Mouse (Mus musculus) embryonic facial prominence, embryonic 14.5 days (tissue): ENCODE results near the gene Zfp652. TPM values are rescaled to one million over a fixed set of nuclear protein-coding genes. Genes with fewer than 3 reads are reported as not detected.
"Not testable (repeated sequence)": the region's sequence is repeated elsewhere in the genome, so short reads cannot be mapped to it uniquely, and the experiment has no call there.

Experiments
- ATAC-seq: fragments of 200-750 bp; cut with Nextera tagmentation; 2 replicates; pipeline ENCODE4 v1.8.0; 2017; ENCODE audit warnings: low read depth, moderate number of reproducible peaks, moderate TSS enrichment
- DNase-seq: peaks from one replicate; pipeline ENCODE4 v3.0.0-alpha.2; 2015; ENCODE audit warnings: low spot score
- H3K27ac ChIP-seq: fragments of 300-500 bp; sonication (generic); replicated peaks from 2 replicates; pipeline ENCODE4 v1.5.1; 2014; ENCODE audit warnings: low read depth, mild to moderate bottlenecking, low read length, moderate library complexity
- H3K27me3 ChIP-seq: fragments of 300-500 bp; sonication (generic); replicated peaks from 2 replicates; pipeline ENCODE4 v1.6.1; 2014; ENCODE audit warnings: low read length; ENCODE audit not compliant: control insufficient read depth, insufficient read depth
- H3K36me3 ChIP-seq: fragments of 300-500 bp; sonication (generic); 2 replicates; pipeline ENCODE4 v1.6.1; 2014; ENCODE audit warnings: low read length, mixed read lengths; ENCODE audit not compliant: control insufficient read depth, insufficient read depth
- H3K4me1 ChIP-seq: fragments of 300-500 bp; sonication (generic); 2 replicates; pipeline ENCODE4 v1.6.1; 2014; ENCODE audit warnings: antibody characterized with exemption, low read length; ENCODE audit not compliant: control insufficient read depth, insufficient read depth
- H3K4me2 ChIP-seq: fragments of 300-500 bp; sonication (generic); 2 replicates; pipeline ENCODE4 v1.6.1; 2014; ENCODE audit warnings: low read depth, mild to moderate bottlenecking, low read length, moderate library complexity, mixed read lengths
- H3K4me3 ChIP-seq: fragments of 300-500 bp; sonication (generic); 2 replicates; pipeline ENCODE4 v1.5.1; 2014; ENCODE audit warnings: low read depth, mild to moderate bottlenecking, low read length
- H3K9ac ChIP-seq: fragments of 300-500 bp; sonication (generic); 2 replicates; pipeline ENCODE4 v1.6.1; 2014; ENCODE audit warnings: low read depth, mild to moderate bottlenecking, low read length, moderate library complexity, mixed read lengths
- H3K9me3 ChIP-seq: fragments of 300-500 bp; sonication (generic); 2 replicates; pipeline ENCODE4 v1.6.1; 2016; ENCODE audit warnings: low read length; ENCODE audit not compliant: control insufficient read depth
- WGBS: fragments of 180-500 bp; shearing (Covaris S2); extraction: QIAGEN DNeasy Blood & Tissue Kit; methylation state at CpG from one replicate; pipeline ENCODE4 v1.1.7; 2014; 5-methylcytosine and 5-hydroxymethylcytosine counted together
- polyA plus RNA-seq: library from polyadenylated mRNA; unstranded; fragments of >200 nt; fragmentation: Nextera tagmentation; extraction: Ambion mirVana; gene quantifications from 2 replicates; pipeline ENCODE4 v1.2.1, GENCODE M21; 2014

Zfp652 gene
- polyA plus RNA-seq, 1 experiment from 2014 or later = 11.5 TPM

GRCm38 (mm10) chr11:95879861-95880260, 167.4 kb downstream of the Zfp652 start:
- H3K9me3 ChIP-seq, H3K27ac ChIP-seq, H3K9ac ChIP-seq, ATAC-seq, H3K4me2 ChIP-seq, H3K4me1 ChIP-seq, DNase-seq, H3K4me3 ChIP-seq, H3K36me3 ChIP-seq, H3K27me3 ChIP-seq: not testable (repeated sequence)
- WGBS = 74% methylated on average over 2 of the region's 2 CpGs

Other genes starting within 250 kb of the Zfp652 start
- gene Nxph3, start 198.1 kb upstream of the Zfp652 start, polyA plus RNA-seq = 0.72 and 1.1 TPM in 2 replicates
- 47.5 and 58.7 TPM in 2 replicates for gene Ngfr, start 124.9 kb upstream of the Zfp652 start, polyA plus RNA-seq
- gene Phb, start 45.7 kb upstream of the Zfp652 start, polyA plus RNA-seq = 238 and 240 TPM in 2 replicates
- 1.1 TPM in 2 replicates for gene B130006D01Rik, start 10.9 kb downstream of the Zfp652 start, polyA plus RNA-seq
- gene Phospho1, start 111.8 kb downstream of the Zfp652 start, polyA plus RNA-seq = 7.5 and 14.9 TPM in 2 replicates
- gene Gngt2, start 124.5 kb downstream of the Zfp652 start, polyA plus RNA-seq = 15.0 and 16.2 TPM in 2 replicates
- gene Abi3, start 129.8 kb downstream of the Zfp652 start, polyA plus RNA-seq = 3.9 and 5.1 TPM in 2 replicates
- gene B4galnt2, start 202.2 kb downstream of the Zfp652 start, polyA plus RNA-seq = not detected in 2 replicates